Comparison of ENCODE assay signal across 16 mouse cellular contexts in genomic region chr10:3656081-3656480, GRCm38 (mm10).
"Had no signal": no experiment of that assay in that cellular context is flagged by ENCODE, and none has a peak within 500 bp of the region (broad histone marks: within the 10 kb centered on the region; RNA-seq: fewer than 3 reads in every experiment).

No protein-coding gene starts in this region.

- H3K27ac ChIP-seq: neural tube, embryonic 13.5 days; neural tube, embryonic 15.5 days; stomach, embryonic 15.5 days; stomach, postnatal 0 days had no signal

- H3K9ac ChIP-seq: neural tube, embryonic 13.5 days; neural tube, embryonic 15.5 days; stomach, embryonic 15.5 days had no signal

- H3K27me3 ChIP-seq: neural tube, embryonic 13.5 days; neural tube, embryonic 15.5 days; stomach, embryonic 15.5 days had no signal

- H3K4me1 ChIP-seq: neural tube, embryonic 13.5 days; neural tube, embryonic 15.5 days; stomach, embryonic 15.5 days had no signal

- H3K4me2 ChIP-seq: neural tube, embryonic 13.5 days; neural tube, embryonic 15.5 days; stomach, embryonic 15.5 days had no signal

- H3K4me3 ChIP-seq: neural tube, embryonic 13.5 days; neural tube, embryonic 15.5 days; stomach, embryonic 15.5 days had no signal

- DNase-seq: retina, postnatal 1 day; right cerebral cortex, adult 18-20 months; right cerebral cortex, postnatal 14 days; right cerebral cortex, postnatal 25 days; right cerebral cortex, postnatal 4 days; spleen, adult 18-20 months; thymus, adult 18-20 months; thymus, adult 2 months; thymus, postnatal 14 days; thymus, postnatal 25 days; thymus, postnatal 36 days; thymus, postnatal 4 days had no signal

- H3K36me3 ChIP-seq: neural tube, embryonic 13.5 days; neural tube, embryonic 15.5 days; stomach, embryonic 15.5 days had no signal

- H3K9me3 ChIP-seq: neural tube, embryonic 13.5 days; neural tube, embryonic 15.5 days; stomach, embryonic 15.5 days had no signal
